Mouse (Mus musculus): Measurements from ENCODE around the gene Gm10681. TPM values are rescaled to one million over a fixed set of nuclear protein-coding genes. Genes with fewer than 3 reads are reported as not detected.
"Not testable (repeated sequence)": the region's sequence is repeated elsewhere in the genome, so short reads cannot be mapped to it uniquely, and the experiment has no call there.

Gm10681 gene
- polyA plus RNA-seq, 1 experiment from 2014 or later: not detected

DNA sequence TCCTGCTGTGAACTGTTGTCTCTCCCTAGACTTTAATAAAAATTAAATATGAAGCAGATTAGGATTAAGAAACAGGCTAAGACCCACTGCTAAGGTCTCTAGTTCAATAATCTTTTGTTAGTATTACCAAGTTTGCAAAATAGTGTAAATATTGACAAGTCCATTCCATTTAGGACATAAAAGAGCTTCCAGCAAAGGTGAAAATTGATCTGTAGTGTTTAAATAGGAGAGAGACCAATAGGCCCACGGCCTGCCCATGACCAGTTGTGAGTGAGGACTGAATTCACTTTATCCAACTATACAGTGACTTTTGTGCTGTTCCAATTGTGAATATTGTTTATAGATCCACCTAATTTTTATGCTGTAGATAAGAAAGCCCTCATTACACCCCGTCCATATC, 886 bp downstream of the Gm10681 start:
- Histone ChIP-seq H3K9ac (ENCODE audit: low read length) (no peak overlapping the region), H3K4me3 (ENCODE audit: low read depth, low read length) (no peak overlapping the region), H3K4me2 (ENCODE audit: low read length) (no peak overlapping the region), H3K36me3 (ENCODE audit: control insufficient read depth, insufficient read depth, low read length) (no peaks in the 10 kb centered on the region), H3K27ac (ENCODE audit: low read depth) (no peak overlapping the region), H3K4me1 (replicated peaks; ENCODE audit: control insufficient read depth, insufficient read depth, low read length) (no peaks in the 10 kb centered on the region), H3K27me3 (replicated peaks; ENCODE audit: control insufficient read depth, insufficient read depth, low read length) (no peaks in the 10 kb centered on the region), H3K9me3 (ENCODE audit: control insufficient read depth, low read length) (no peaks in the 10 kb centered on the region)
- 81% methylated on average over 2 of the region's 2 CpGs for WGBS
- no peak for ATAC-seq (replicated peaks; ENCODE audit: low FRiP score, low TSS enrichment, low read depth)
- DNase-seq (ENCODE audit: low spot score): no peak

DNA sequence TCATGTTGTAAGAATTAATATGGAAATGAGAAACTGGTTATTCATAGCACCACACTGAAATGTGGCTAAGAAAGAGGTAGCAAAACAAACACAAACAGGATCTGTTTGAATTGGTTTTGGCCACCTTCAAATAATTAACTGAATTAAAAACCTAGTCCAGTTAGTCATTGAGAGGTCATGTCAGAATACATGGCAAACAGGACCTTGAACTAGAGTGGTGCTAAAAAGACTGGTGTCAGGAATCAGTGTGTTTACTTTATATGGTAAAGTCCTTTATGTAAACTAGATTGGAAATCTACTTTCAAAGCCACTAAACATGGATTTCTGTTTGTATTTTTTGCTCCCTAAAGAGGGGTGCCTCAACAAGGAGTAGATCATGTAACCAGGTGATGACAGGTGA, 6.0 kb downstream of the Gm10681 start:
- not testable (repeated sequence) for H3K4me2 ChIP-seq (ENCODE audit: low read length); H3K4me1 ChIP-seq (replicated peaks; ENCODE audit: control insufficient read depth, insufficient read depth, low read length); ATAC-seq (replicated peaks; ENCODE audit: low FRiP score, low TSS enrichment, low read depth); H3K27ac ChIP-seq (ENCODE audit: low read depth); DNase-seq (ENCODE audit: low spot score); H3K36me3 ChIP-seq (ENCODE audit: control insufficient read depth, insufficient read depth, low read length); H3K9ac ChIP-seq (ENCODE audit: low read length); H3K27me3 ChIP-seq (replicated peaks; ENCODE audit: control insufficient read depth, insufficient read depth, low read length); H3K4me3 ChIP-seq (ENCODE audit: low read depth, low read length); H3K9me3 ChIP-seq (ENCODE audit: control insufficient read depth, low read length)

DNA sequence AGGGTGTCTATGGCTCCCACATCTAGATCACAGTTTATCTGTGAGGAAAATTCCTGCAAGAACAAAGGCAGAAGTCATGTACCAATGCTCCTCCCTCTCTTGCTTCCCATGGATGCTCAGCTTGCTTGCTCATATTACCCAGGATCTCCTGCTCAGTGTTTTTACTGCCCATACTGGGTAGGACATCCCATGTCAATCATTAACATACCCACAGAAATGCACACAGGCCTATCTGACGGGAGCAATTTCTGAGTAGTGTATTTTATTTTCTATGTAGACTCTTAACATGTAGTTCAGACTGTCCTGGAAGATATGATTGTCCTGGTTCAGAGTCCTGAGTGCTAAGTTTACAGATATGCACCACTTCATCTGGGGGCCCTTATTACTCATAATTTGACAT, 6.4 kb downstream of the Gm10681 start:
- not testable (repeated sequence) for H3K27me3 ChIP-seq (replicated peaks; ENCODE audit: control insufficient read depth, insufficient read depth, low read length); H3K36me3 ChIP-seq (ENCODE audit: control insufficient read depth, insufficient read depth, low read length); H3K4me3 ChIP-seq (ENCODE audit: low read depth, low read length); H3K27ac ChIP-seq (ENCODE audit: low read depth); H3K4me2 ChIP-seq (ENCODE audit: low read length); H3K4me1 ChIP-seq (replicated peaks; ENCODE audit: control insufficient read depth, insufficient read depth, low read length); ATAC-seq (replicated peaks; ENCODE audit: low FRiP score, low TSS enrichment, low read depth); H3K9me3 ChIP-seq (ENCODE audit: control insufficient read depth, low read length); DNase-seq (ENCODE audit: low spot score); H3K9ac ChIP-seq (ENCODE audit: low read length)
- WGBS: no CpG with 5 or more reads among the region's 1 CpGs

DNA sequence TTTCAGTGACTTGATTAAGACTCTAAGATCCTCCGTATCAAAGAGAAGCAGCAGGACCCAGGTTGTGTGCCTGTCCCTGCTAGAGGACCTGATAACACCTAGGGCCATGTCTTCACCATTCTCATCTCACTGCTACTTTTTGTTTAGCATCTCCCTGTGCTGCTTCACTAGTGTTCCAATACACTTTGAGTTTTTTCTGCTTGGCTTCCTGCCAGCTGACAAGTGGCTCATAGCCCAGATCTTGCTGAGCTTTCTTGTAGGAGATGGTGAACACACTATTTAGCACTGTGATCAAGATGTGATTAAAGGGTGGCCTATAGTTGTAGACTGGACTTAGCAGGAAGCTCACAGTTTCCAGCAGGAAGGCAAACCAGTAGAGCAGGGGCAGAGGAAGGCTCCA, 7.6 kb downstream of the Gm10681 start:
- not testable (repeated sequence) for H3K9ac ChIP-seq (ENCODE audit: low read length); H3K36me3 ChIP-seq (ENCODE audit: control insufficient read depth, insufficient read depth, low read length); H3K27me3 ChIP-seq (replicated peaks; ENCODE audit: control insufficient read depth, insufficient read depth, low read length); H3K4me1 ChIP-seq (replicated peaks; ENCODE audit: control insufficient read depth, insufficient read depth, low read length); ATAC-seq (replicated peaks; ENCODE audit: low FRiP score, low TSS enrichment, low read depth); H3K27ac ChIP-seq (ENCODE audit: low read depth); H3K4me3 ChIP-seq (ENCODE audit: low read depth, low read length); H3K9me3 ChIP-seq (ENCODE audit: control insufficient read depth, low read length); H3K4me2 ChIP-seq (ENCODE audit: low read length)
- DNase-seq (ENCODE audit: low spot score): peak; percentile 51
- no CpG with 5 or more reads among the region's 1 CpGs for WGBS

DNA sequence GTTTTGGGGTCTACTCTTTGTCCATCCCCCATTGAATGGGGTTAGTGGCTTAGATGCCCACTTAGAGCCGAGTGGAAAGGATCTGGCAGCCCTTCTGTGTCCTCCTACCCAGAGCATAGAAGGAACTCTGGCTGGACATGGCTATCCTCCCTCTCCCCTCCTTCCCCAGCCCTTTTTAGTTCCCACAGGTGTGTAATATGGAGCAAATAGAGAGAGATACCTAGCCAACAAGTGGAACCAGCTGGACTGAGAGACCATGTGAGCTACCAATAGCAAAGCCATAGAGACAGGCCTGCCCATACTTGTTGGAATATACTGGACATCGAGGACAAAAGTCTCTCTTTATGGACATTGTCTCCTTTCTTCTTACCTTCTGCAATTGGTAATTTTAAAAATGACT, 20.9 kb downstream of the Gm10681 start:
- not testable (repeated sequence) for H3K9me3 ChIP-seq (ENCODE audit: control insufficient read depth, low read length); H3K4me2 ChIP-seq (ENCODE audit: low read length); H3K27me3 ChIP-seq (replicated peaks; ENCODE audit: control insufficient read depth, insufficient read depth, low read length); ATAC-seq (replicated peaks; ENCODE audit: low FRiP score, low TSS enrichment, low read depth); H3K4me1 ChIP-seq (replicated peaks; ENCODE audit: control insufficient read depth, insufficient read depth, low read length); H3K27ac ChIP-seq (ENCODE audit: low read depth); H3K36me3 ChIP-seq (ENCODE audit: control insufficient read depth, insufficient read depth, low read length); H3K9ac ChIP-seq (ENCODE audit: low read length); DNase-seq (ENCODE audit: low spot score); H3K4me3 ChIP-seq (ENCODE audit: low read depth, low read length)
- 84% methylated on average over 2 of the region's 2 CpGs for WGBS

DNA sequence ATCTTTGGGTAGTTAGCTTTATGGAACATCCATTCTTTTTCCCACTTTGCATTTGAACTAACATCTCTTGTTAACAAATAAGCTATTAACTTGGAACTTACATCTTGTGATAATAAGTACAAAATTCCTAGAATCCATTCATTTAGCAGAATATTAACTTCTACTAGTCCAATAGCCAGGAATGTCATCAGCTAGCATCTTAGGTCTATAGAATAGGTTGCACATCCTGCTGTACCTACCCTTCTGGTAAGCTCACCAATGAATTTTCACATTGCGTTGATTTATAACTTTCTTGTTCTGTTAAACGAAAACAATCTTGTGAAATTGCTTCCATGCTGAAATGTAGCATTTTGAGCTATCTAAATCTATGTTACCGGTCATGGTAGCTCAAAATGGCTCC, 23.7 kb downstream of the Gm10681 start:
- not testable (repeated sequence) for H3K4me3 ChIP-seq (ENCODE audit: low read depth, low read length); H3K4me1 ChIP-seq (replicated peaks; ENCODE audit: control insufficient read depth, insufficient read depth, low read length); ATAC-seq (replicated peaks; ENCODE audit: low FRiP score, low TSS enrichment, low read depth); H3K36me3 ChIP-seq (ENCODE audit: control insufficient read depth, insufficient read depth, low read length); H3K27ac ChIP-seq (ENCODE audit: low read depth); H3K9me3 ChIP-seq (ENCODE audit: control insufficient read depth, low read length); DNase-seq (ENCODE audit: low spot score); H3K9ac ChIP-seq (ENCODE audit: low read length); H3K4me2 ChIP-seq (ENCODE audit: low read length); H3K27me3 ChIP-seq (replicated peaks; ENCODE audit: control insufficient read depth, insufficient read depth, low read length)
- no CpG with 5 or more reads among the region's 3 CpGs for WGBS

DNA sequence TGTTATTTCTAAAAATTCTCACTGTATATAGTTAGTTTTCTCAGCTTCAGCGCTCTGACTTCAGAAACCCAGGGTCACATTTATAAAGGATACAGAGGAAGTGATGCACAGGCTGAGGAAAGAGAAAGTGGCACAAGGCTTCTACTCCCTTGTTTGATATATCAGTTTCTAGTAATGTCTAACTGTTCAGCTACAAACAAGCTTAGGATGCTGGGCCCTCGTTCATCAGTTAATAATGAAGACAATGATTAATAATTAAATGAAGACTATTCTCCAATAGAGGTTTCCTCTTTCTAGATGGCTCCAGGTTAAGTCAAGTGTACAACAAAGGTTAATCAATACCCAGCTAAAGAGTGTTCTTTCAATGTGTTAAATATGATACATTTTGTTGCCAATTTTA, 24.8 kb downstream of the Gm10681 start:
- not testable (repeated sequence) for DNase-seq (ENCODE audit: low spot score); H3K4me1 ChIP-seq (replicated peaks; ENCODE audit: control insufficient read depth, insufficient read depth, low read length); H3K4me2 ChIP-seq (ENCODE audit: low read length); ATAC-seq (replicated peaks; ENCODE audit: low FRiP score, low TSS enrichment, low read depth); H3K36me3 ChIP-seq (ENCODE audit: control insufficient read depth, insufficient read depth, low read length); H3K9ac ChIP-seq (ENCODE audit: low read length); H3K4me3 ChIP-seq (ENCODE audit: low read depth, low read length); H3K27ac ChIP-seq (ENCODE audit: low read depth); H3K9me3 ChIP-seq (ENCODE audit: control insufficient read depth, low read length); H3K27me3 ChIP-seq (replicated peaks; ENCODE audit: control insufficient read depth, insufficient read depth, low read length)
- no CpG with 5 or more reads among the region's 2 CpGs for WGBS

DNA sequence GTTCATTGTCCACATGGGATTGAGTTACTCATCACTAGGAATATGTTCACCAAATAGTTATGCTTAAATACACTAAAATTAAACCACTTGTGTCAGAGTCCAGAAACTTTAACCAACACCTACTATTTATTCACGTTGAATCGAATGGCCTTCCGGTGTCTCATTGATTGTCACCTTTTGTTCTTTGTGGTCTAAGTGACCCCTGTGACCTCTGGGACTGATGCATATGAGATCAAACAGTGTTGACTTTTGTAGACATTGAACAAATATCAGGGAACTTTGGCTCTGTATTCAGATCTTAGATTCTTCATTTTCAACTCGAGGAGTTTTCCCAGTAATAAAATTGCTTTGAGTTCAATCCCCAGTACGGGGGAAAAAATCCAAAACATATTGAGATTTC, 27.9 kb downstream of the Gm10681 start:
- WGBS: no CpG with 5 or more reads among the region's 5 CpGs
- H3K4me1 ChIP-seq (replicated peaks; ENCODE audit: control insufficient read depth, insufficient read depth, low read length); H3K27ac ChIP-seq (ENCODE audit: low read depth); H3K9me3 ChIP-seq (ENCODE audit: control insufficient read depth, low read length); H3K4me3 ChIP-seq (ENCODE audit: low read depth, low read length); H3K36me3 ChIP-seq (ENCODE audit: control insufficient read depth, insufficient read depth, low read length); H3K4me2 ChIP-seq (ENCODE audit: low read length); ATAC-seq (replicated peaks; ENCODE audit: low FRiP score, low TSS enrichment, low read depth); DNase-seq (ENCODE audit: low spot score); H3K9ac ChIP-seq (ENCODE audit: low read length); H3K27me3 ChIP-seq (replicated peaks; ENCODE audit: control insufficient read depth, insufficient read depth, low read length): not testable (repeated sequence)

DNA sequence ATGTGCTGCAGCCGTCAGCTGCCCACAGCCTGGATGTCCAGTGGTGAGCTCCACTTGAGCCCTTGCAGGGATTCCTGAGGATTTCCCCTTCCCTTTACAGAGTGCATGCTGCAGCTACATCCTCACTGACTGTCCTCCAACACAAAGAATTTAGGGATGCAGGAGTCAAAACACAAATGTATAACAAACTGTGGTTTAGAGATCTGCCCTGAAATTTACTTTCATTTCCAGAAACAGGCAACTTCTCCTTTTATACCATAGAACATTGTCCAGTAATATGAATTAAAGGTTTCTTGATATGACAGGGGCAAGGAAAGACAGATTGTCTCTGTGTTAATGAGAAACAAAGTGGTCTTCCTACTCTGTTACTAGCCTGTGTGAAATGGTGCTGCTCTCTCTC, 37.8 kb downstream of the Gm10681 start:
- not testable (repeated sequence) for H3K27me3 ChIP-seq (replicated peaks; ENCODE audit: control insufficient read depth, insufficient read depth, low read length); H3K27ac ChIP-seq (ENCODE audit: low read depth); H3K4me1 ChIP-seq (replicated peaks; ENCODE audit: control insufficient read depth, insufficient read depth, low read length); ATAC-seq (replicated peaks; ENCODE audit: low FRiP score, low TSS enrichment, low read depth); DNase-seq (ENCODE audit: low spot score); H3K9me3 ChIP-seq (ENCODE audit: control insufficient read depth, low read length); H3K4me3 ChIP-seq (ENCODE audit: low read depth, low read length); H3K36me3 ChIP-seq (ENCODE audit: control insufficient read depth, insufficient read depth, low read length); H3K9ac ChIP-seq (ENCODE audit: low read length); H3K4me2 ChIP-seq (ENCODE audit: low read length)
- no CpG with 5 or more reads among the region's 1 CpGs for WGBS
